Mouse (Mus musculus) MEL (cell line): ENCODE results near the gene Mthfd2.

Source experiments
- CTCF ChIP-seq, 3 experiments: IDR thresholded peaks in 2 of 3; conservative IDR thresholded peaks in 1 of 3; 2 replicates each; pipeline ENCODE4 v1.5.1; 2011 to 2012; ENCODE audit warnings: low read length in 3 of 3, low read depth in 2 of 3, mild to moderate bottlenecking in 2 of 3, improper control_type of control experiment in 1 of 3, inconsistent platforms in 1 of 3, mixed read lengths in 1 of 3, moderate library complexity in 1 of 3; ENCODE audit not compliant: control insufficient read depth in 1 of 3, insufficient read depth in 1 of 3, poor library complexity in 1 of 3, severe bottlenecking in 1 of 3
- MEF2A ChIP-seq: IDR thresholded peaks from 2 replicates; pipeline ENCODE4 v1.6.1; 2014; ENCODE audit warnings: low read depth, mild to moderate bottlenecking, inconsistent platforms, low read length, improper control_type of control experiment; ENCODE audit not compliant: poor library complexity, insufficient replicate concordance, severe bottlenecking; ENCODE audit errors: extremely low read depth
- POLR2AphosphoS5 ChIP-seq: IDR thresholded peaks from 2 replicates; pipeline ENCODE4 v1.6.1; 2012; ENCODE audit warnings: low read depth, borderline replicate concordance, mild to moderate bottlenecking, inconsistent platforms, low read length, moderate library complexity, mixed read lengths
- ZKSCAN1 ChIP-seq: IDR thresholded peaks from 2 replicates; pipeline ENCODE4 v1.6.1; 2012; ENCODE audit warnings: low read depth, mild to moderate bottlenecking, inconsistent platforms, low read length, improper control_type of control experiment, moderate library complexity

- TF ChIP-seq CTCF (IDR thresholded peaks at IDR 0.05 in 2 of 3, conservative IDR thresholded peaks at IDR 0.05 in 1 of 3; ENCODE audit: control insufficient read depth in 1 of 3, insufficient read depth in 1 of 3, low read depth in 2 of 3, low read length in 3 of 3, poor library complexity in 1 of 3, severe bottlenecking in 1 of 3) (no peak), ZKSCAN1 (no peak), MEF2A (no peak), POLR2AphosphoS5 (no peak)
Observed at GRCm38 (mm10) chr6:83265653-83266052, 60.1 kb downstream of the Mthfd2 start.
